Mouse (Mus musculus): ENCODE measurements at regions not wholly inside any gene's neighbourhood (a gene's known extent, or its start where the extent isn't known, plus 50 kb on each side); places are given as distances from the start of the nearest gene placed in this dataset.

DNA sequence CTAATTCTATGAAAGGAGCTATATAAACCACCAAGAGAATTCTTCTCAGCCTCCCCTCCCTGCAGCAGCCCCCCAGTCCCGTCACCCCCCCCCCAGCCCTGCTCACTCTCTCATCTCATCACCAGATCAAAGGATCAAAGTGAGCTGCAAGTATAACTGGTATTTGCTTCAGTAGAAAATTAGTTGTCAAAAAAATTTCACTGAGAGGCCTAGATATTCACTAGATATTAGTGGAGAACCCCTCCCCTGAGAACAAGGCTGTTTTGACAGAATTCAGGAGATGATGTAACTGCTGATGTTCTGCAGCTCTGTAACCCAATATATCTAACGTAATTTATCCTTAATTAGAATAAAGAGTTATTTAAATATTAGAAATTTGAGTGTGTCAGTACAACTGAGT is 124.2 kb upstream of the Slitrk2 start:
- no peak for TF ChIP-seq CTCF (IDR thresholded peaks at IDR 0.05; ENCODE audit: borderline replicate concordance, insufficient read depth, low read depth, low read length)
- no peak for TF ChIP-seq POLR2A (IDR thresholded peaks at IDR 0.05; ENCODE audit: borderline replicate concordance, insufficient read depth, low read length)
